Comparison of ENCODE assay signal across 11 mouse cellular contexts in the genomic region with DNA sequence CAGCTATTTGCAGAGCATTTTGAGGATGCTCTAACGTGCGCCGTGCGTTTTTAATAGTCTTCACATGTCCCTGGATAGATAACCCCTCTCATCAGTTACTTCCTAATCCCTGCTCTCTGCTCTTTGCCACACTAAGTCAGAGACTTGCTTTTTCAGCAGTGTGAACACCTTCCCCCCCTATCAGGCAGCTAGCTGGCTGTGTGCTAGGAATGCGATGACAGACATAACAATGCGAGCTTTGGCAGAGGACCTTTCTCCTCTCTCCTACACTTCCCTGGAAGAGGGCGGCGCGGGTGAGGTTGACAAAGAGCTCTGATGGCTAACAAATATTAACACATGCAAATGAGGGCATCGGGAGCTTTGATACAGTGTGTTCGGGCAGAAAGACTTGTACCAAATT. TPM values are rescaled to one million over a fixed set of nuclear protein-coding genes. Genes with fewer than 3 reads are reported as not detected.
DNase-seq lines count a peak whose midpoint lies in the region; ATAC-seq and TF ChIP-seq lines count a peak whose summit lies in the region.
"Had no signal": no experiment of that assay in that cellular context is flagged by ENCODE, and none has a peak within 500 bp of the region (broad histone marks: within the 10 kb centered on the region; RNA-seq: fewer than 3 reads in every experiment).

No protein-coding gene starts in this region.

- WGBS in heart, postnatal 0 days: 11% methylated on average over 11 of the region's 11 CpGs
- 36% methylated on average over 11 of the region's 11 CpGs for WGBS in liver, postnatal 0 days (ENCODE audit: insufficient replicate concordance)

- no peak overlapping the region; the same call in 1 of the 2 replicates for H3K9ac ChIP-seq in heart, postnatal 0 days (replicated peaks; ENCODE audit: low read depth, low read length)
- no peak overlapping the region for H3K9ac ChIP-seq in liver, postnatal 0 days (replicated peaks)

- H3K4me1 ChIP-seq in cortical plate, adult 2 months (ENCODE audit: control insufficient read depth, insufficient read depth, low read length): no peaks in the 10 kb centered on the region
- H3K4me1 ChIP-seq in heart, postnatal 0 days (ENCODE audit: control insufficient read depth, insufficient read depth): peaks cover 28% of the 10 kb centered on the region
- peaks cover 9% of the 10 kb centered on the region; the same call in 1 of the 2 replicates for H3K4me1 ChIP-seq in liver, postnatal 0 days (ENCODE audit: insufficient read depth)

- H3K4me2 ChIP-seq in heart, postnatal 0 days (ENCODE audit: low read depth, low read length): peak overlapping the region; percentile 55
- no peak overlapping the region for H3K4me2 ChIP-seq in liver, postnatal 0 days (ENCODE audit: low read depth, low read length)

- no peak for TF ChIP-seq EP300 in heart, postnatal 0 days (IDR thresholded peaks at IDR 0.05; ENCODE audit: low read depth)
- TF ChIP-seq EP300 in liver, postnatal 0 days (IDR thresholded peaks at IDR 0.05; ENCODE audit: low read depth): no peak

- H3K36me3 ChIP-seq in heart, postnatal 0 days (replicated peaks; ENCODE audit: control insufficient read depth, insufficient read depth, low read length): no peaks in the 10 kb centered on the region
- no peaks in the 10 kb centered on the region for H3K36me3 ChIP-seq in liver, postnatal 0 days (replicated peaks; ENCODE audit: insufficient read depth, low read length)

- H3K9me3 ChIP-seq in heart, postnatal 0 days (replicated peaks; ENCODE audit: control insufficient read depth, low read length): no peaks in the 10 kb centered on the region
- H3K9me3 ChIP-seq in liver, postnatal 0 days (ENCODE audit: low read length): no peaks in the 10 kb centered on the region

- TF ChIP-seq CTCF in cortical plate, adult 2 months (IDR thresholded peaks at IDR 0.05; ENCODE audit: extremely low read depth, insufficient read depth, low read length): no peak
- no peak for TF ChIP-seq CTCF in heart, postnatal 0 days (IDR thresholded peaks at IDR 0.05; ENCODE audit: low read depth)
- no peak for TF ChIP-seq CTCF in liver, postnatal 0 days (IDR thresholded peaks at IDR 0.05; ENCODE audit: low read depth)

- peak; percentile 32 for DNase-seq in kidney, adult 11 months
- DNase-seq in kidney, adult 18-20 months: no peak
- peak; percentile 73 for DNase-seq in heart, postnatal 0 days (ENCODE audit: low spot score)
- DNase-seq in liver, postnatal 0 days: peak; percentile 34
- no peak for DNase-seq in thymus, postnatal 4 days
- no peak for DNase-seq in left cerebral cortex, postnatal 4 days
- no peak for DNase-seq in thymus, adult 18-20 months
- DNase-seq: cerebellum, adult 18-20 months; thymus, postnatal 25 days had no signal

- intact Hi-C loops in left cerebral cortex, postnatal 4 days (cut with DNase I): no loop called here

- H3K4me3 ChIP-seq in cortical plate, adult 2 months (ENCODE audit: insufficient read depth, low read length): no peak overlapping the region
- peak overlapping the region; percentile 42 for H3K4me3 ChIP-seq in heart, postnatal 0 days (ENCODE audit: low read depth, low read length)
- no peak overlapping the region for H3K4me3 ChIP-seq in liver, postnatal 0 days (ENCODE audit: low read depth, low read length)
- H3K4me3 ChIP-seq: left cerebral cortex, adult 2 months had no signal

- TF ChIP-seq POLR2A in cortical plate, adult 2 months (IDR thresholded peaks at IDR 0.05; ENCODE audit: extremely low read depth, insufficient read depth, low read length): no peak

- peaks cover 7% of the 10 kb centered on the region; the same call in 1 of the 2 replicates for H3K27me3 ChIP-seq in heart, postnatal 0 days (ENCODE audit: control insufficient read depth, insufficient read depth, low read length)
- H3K27me3 ChIP-seq in liver, postnatal 0 days (ENCODE audit: insufficient read depth, low read length): no peaks in the 10 kb centered on the region

- ATAC-seq in heart, postnatal 0 days (ENCODE audit: insufficient read depth, low read depth): peak; percentile 78; the same call in 1 of the 2 replicates
- ATAC-seq in liver, postnatal 0 days: no peak

- H3K27ac ChIP-seq in cortical plate, adult 2 months (ENCODE audit: insufficient read depth, low read length): 0 out of 2 replicates have a peak overlapping the region, but pooled peaks have one; percentile 15
- peak overlapping the region; percentile 50 for H3K27ac ChIP-seq in heart, postnatal 0 days (ENCODE audit: low read depth)
- no peak overlapping the region for H3K27ac ChIP-seq in liver, postnatal 0 days (ENCODE audit: low read depth)
- H3K27ac ChIP-seq: left cerebral cortex, adult 2 months had no signal

RNA-seq across cellular contexts. Expression of gene Adgrf5, which starts 2.1 kb away (rescaled TPM):
- polyA plus RNA-seq in cortical plate, adult 2 months (2012; rRNA removed): 23.9 and 25.4 TPM in 2 replicates
- total RNA-seq in heart, postnatal 0 days (2014; rRNA removed; ENCODE audit: low replicate concordance): 89.0 and 134 TPM in 2 replicates
- 16.7 and 19.1 TPM in 2 replicates for polyA plus RNA-seq in heart, postnatal 0 days (2015; fragmentation: Nextera tagmentation; extraction: Ambion mirVana)
- 2.5 and 3.5 TPM in 2 replicates for polyA plus RNA-seq in liver, postnatal 0 days (2015; fragmentation: Nextera tagmentation; extraction: Ambion mirVana)
- 10 to 100 TPM; 24.0 to 27.2 TPM for total RNA-seq in left cerebral cortex, postnatal 4 days (2021)

Comparison
In these comparisons a context has a peak if more than half of its experiments do, and no peak if none do; other contexts are left out.
1. DNase-seq: peak in kidney, adult 11 months (single experiment), heart, postnatal 0 days (single experiment) and liver, postnatal 0 days (single experiment); none in kidney, adult 18-20 months (single experiment), thymus, postnatal 4 days (single experiment), left cerebral cortex, postnatal 4 days (single experiment) and thymus, adult 18-20 months (0 of 2).